Mouse (Mus musculus) limb, embryonic 12.5 days (tissue): ENCODE measurements around the gene Polr2l. TPM values are rescaled to one million over a fixed set of nuclear protein-coding genes. Genes with fewer than 3 reads are reported as not detected.

Experiments used
- ATAC-seq: fragments of 200-750 bp; cut with Nextera tagmentation; 2 replicates; pipeline ENCODE4 v1.8.0; 2017; ENCODE audit warnings: low read depth, moderate TSS enrichment; ENCODE audit not compliant: insufficient number of reproducible peaks, insufficient read depth, low FRiP score, low TSS enrichment
- H3K27ac ChIP-seq: fragments of 300-500 bp; sonication (generic); 2 replicates; pipeline ENCODE4 v1.5.1; 2016; ENCODE audit warnings: mild to moderate bottlenecking, moderate library complexity
- H3K27me3 ChIP-seq: fragments of 300-500 bp; sonication (generic); 2 replicates; pipeline ENCODE4 v1.6.1; 2016; ENCODE audit warnings: mild to moderate bottlenecking, moderate library complexity
- H3K36me3 ChIP-seq: fragments of 300-500 bp; sonication (generic); 2 replicates; pipeline ENCODE4 v1.6.1; 2016; ENCODE audit warnings: mild to moderate bottlenecking, moderate library complexity
- H3K4me1 ChIP-seq: fragments of 300-500 bp; sonication (generic); replicated peaks from 2 replicates; pipeline ENCODE4 v1.6.1; 2016
- H3K4me2 ChIP-seq: fragments of 300-500 bp; sonication (generic); 2 replicates; pipeline ENCODE4 v1.6.1; 2016; ENCODE audit warnings: mild to moderate bottlenecking, moderate library complexity
- H3K4me3 ChIP-seq: fragments of 300-500 bp; sonication (generic); replicated peaks from 2 replicates; pipeline ENCODE4 v1.5.1; 2016; ENCODE audit warnings: mild to moderate bottlenecking
- H3K9ac ChIP-seq: fragments of 300-500 bp; sonication (generic); replicated peaks from 2 replicates; pipeline ENCODE4 v1.6.1; 2016; ENCODE audit warnings: mild to moderate bottlenecking, moderate library complexity
- H3K9me3 ChIP-seq: fragments of 300-500 bp; sonication (generic); 2 replicates; pipeline ENCODE4 v1.6.1; 2016; ENCODE audit warnings: mild to moderate bottlenecking, moderate library complexity
- WGBS: fragments of 180-500 bp; shearing (Covaris S2); methylation state at CpG from one replicate; pipeline ENCODE4 v1.1.7; 2016; 5-methylcytosine and 5-hydroxymethylcytosine counted together
- polyA plus RNA-seq: library from polyadenylated mRNA; unstranded; fragments of >200 nt; fragmentation: Nextera tagmentation; extraction: Ambion mirVana; gene quantifications from 2 replicates; pipeline ENCODE4 v1.2.1, GENCODE M21; 2016

The Polr2l gene
- 65.7 and 67.3 TPM in 2 replicates for polyA plus RNA-seq

DNA sequence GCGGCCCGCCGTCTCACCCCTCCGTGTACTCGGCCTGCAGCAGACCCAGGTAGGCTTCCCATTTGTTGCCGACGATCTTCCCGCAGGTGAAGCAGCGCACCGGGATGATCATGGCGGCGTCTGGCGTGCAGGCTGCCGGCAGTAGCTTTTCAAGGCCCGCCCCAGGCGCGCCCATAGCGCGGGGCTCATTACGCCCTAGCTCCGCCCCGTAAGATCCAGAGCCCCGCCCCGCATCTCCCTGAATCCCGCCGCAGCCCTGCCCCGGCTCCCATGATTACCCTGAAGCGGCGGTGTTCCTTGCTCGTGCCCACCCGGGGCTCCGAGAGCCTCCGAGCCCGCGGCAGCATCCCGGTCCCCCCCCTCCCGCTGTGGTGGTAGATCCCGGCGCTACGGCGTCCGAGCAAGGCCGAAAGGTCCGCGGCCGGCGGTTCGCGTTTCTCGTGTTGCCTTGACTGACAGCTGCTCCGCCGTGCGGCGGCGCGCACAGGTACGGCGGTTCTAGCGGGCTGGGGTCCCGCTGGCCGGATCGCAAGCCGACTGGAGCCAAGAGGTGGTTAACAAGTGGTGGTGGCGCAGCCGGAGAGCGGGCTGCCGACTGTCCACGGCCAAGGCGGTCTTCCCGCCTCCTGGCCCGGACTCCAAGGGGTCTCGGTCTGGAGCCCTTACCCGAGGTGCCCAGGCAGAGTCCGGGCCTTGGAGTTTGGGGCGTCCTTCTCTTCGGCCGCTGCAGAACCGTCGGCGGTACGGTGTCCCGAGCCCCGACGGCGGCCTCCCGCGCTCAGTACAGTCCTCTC lies at the start of gene Polr2l, which contains the start of gene Tspan4:
Gene Polr2l, minus strand, starts transcription at position 122 of the 794 bp plus-strand sequence.
Gene Tspan4, plus strand, starts transcription at position 230 of the 794 bp plus-strand sequence.
- H3K4me1 ChIP-seq, result peaks cover 45% of the 10 kb centered on the region
- peak within 1 kb of the TSS; percentile 87 for H3K27ac ChIP-seq
- H3K4me2 ChIP-seq, result peak within 1 kb of the TSS; percentile 92
- no peaks in the 10 kb centered on the region for H3K9me3 ChIP-seq
- H3K4me3 ChIP-seq, result peak within 1 kb of the TSS; percentile 73
- peaks cover 25% of the 10 kb centered on the region for H3K36me3 ChIP-seq
- peak within 1 kb of the TSS; percentile 82 for H3K9ac ChIP-seq
- WGBS, result under 1% methylated on average over 87 of the region's 87 CpGs
- H3K27me3 ChIP-seq, result peaks cover 1% of the 10 kb centered on the region; the same call in 1 of the 2 replicates
- ATAC-seq, result peak; percentile 29; the same call in 1 of the 2 replicates

DNA sequence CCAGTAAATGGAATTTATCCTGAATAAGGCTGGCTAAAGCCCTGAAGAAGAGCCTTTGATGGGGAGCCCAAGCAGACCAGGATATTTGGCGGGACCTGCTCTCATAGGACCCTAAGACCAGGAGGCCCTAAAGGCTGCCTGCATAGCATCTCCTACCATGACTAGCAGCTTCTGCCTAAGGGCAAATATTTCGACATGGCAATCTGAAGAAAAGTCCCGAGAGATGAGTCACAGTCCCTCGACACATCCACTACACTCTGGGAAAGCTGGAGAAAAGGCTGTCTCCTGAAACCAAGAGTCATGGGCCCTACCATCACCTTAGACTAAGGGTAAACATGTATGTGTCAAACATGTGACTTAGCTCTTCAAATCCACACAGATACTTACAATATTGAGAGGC lies 49.3 kb upstream of the Polr2l start:
- 87% methylated on average over 4 of the region's 4 CpGs for WGBS
- Histone ChIP-seq H3K36me3 (peaks cover 54% of the 10 kb centered on the region), H3K9ac (no peak overlapping the region), H3K27me3 (no peaks in the 10 kb centered on the region), H3K4me2 (no peak overlapping the region), H3K9me3 (no peaks in the 10 kb centered on the region), H3K4me1 (no peaks in the 10 kb centered on the region), H3K4me3 (no peak overlapping the region), H3K27ac (no peak overlapping the region)
- ATAC-seq, result no peak

- 34% methylated on average over 4 of the region's 4 CpGs for WGBS
- H3K4me3 ChIP-seq, result no peak overlapping the region
- no peaks in the 10 kb centered on the region for H3K4me1 ChIP-seq
- no peak for ATAC-seq
- no peaks in the 10 kb centered on the region for H3K27me3 ChIP-seq
- H3K9ac ChIP-seq, result no peak overlapping the region
- H3K36me3 ChIP-seq, result peaks cover 51% of the 10 kb centered on the region
- H3K27ac ChIP-seq, result no peak overlapping the region
- no peak overlapping the region for H3K4me2 ChIP-seq
- H3K9me3 ChIP-seq, result no peaks in the 10 kb centered on the region
Measured at GRCm38 (mm10) chr7:141523007-141523406, 48.1 kb upstream of the Polr2l start.

DNA sequence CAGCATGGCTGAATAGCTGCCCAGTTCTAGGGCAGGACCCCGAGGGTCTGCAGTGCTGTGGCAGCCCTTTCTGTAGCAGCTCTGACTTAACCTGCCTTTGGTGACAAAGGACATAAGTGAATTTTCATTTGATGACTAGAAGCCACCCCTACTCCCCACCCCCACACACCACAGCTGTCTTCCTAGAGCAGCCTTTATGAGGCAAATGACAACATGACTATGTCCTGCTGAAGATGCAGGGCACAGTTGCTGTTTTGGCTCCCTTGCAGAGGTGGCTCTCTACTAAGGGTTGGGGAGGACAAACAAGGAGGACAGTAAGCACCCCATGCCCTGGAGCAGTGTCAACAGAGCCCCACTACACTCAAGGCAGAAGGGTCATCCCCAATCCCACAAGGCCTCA lies 44.9 kb upstream of the Polr2l start:
- H3K27me3 ChIP-seq, result no peaks in the 10 kb centered on the region
- no peaks in the 10 kb centered on the region for H3K9me3 ChIP-seq
- H3K4me3 ChIP-seq, result no peak overlapping the region
- 69% methylated on average over 1 of the region's 1 CpGs for WGBS
- no peak overlapping the region for H3K4me2 ChIP-seq
- no peaks in the 10 kb centered on the region for H3K4me1 ChIP-seq
- no peak for ATAC-seq
- no peak overlapping the region for H3K27ac ChIP-seq
- peaks cover 56% of the 10 kb centered on the region for H3K36me3 ChIP-seq
- H3K9ac ChIP-seq, result no peak overlapping the region

DNA sequence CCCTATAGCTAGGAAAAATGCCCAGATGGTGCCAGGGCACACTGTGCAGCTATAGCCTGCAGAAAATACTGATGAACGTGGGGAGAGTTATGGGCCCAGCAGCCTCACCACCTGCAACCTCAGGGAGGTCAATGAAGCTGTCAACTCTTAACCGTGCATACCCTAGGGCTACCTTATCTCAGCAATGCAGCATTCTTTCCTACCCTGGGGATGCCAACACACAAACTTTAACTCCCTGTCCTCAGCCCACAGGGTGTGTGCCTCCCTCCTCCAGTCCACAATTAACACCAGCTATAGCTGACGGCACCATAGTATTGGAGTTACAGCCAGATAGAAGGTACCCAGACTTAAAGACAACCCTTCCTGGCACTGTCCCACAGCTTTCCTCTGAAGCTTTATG lies 44.0 kb upstream of the Polr2l start:
- H3K4me2 ChIP-seq, result no peak overlapping the region
- no peak overlapping the region for H3K4me3 ChIP-seq
- peaks cover 59% of the 10 kb centered on the region for H3K36me3 ChIP-seq
- 83% methylated on average over 3 of the region's 3 CpGs for WGBS
- no peaks in the 10 kb centered on the region for H3K27me3 ChIP-seq
- ATAC-seq, result no peak
- H3K9ac ChIP-seq, result no peak overlapping the region
- H3K4me1 ChIP-seq, result no peaks in the 10 kb centered on the region
- H3K27ac ChIP-seq, result no peak overlapping the region
- no peaks in the 10 kb centered on the region for H3K9me3 ChIP-seq

DNA sequence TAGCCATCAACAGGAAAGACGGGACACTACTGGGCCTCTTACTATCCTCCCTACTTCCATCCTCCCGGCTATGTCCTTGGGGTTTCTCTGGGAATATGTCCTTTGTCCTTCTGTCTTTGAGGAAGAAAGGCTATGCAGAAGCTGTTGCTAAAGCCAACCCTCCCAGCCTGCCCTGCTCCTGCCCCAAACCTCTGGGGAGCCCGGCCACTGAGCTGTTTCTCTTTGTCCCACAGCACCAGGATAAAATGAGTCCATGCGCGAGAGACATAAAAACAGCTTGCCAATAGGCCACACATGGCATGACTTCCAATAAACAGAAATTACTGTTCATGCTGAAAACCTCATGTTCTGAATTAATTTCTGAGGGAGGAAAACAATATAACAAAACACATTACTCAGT lies 43.4 kb upstream of the Polr2l start:
- 82% methylated on average over 5 of the region's 5 CpGs for WGBS
- Histone ChIP-seq H3K27ac (no peak overlapping the region), H3K9ac (no peak overlapping the region), H3K36me3 (peaks cover 65% of the 10 kb centered on the region), H3K4me1 (no peaks in the 10 kb centered on the region), H3K4me3 (no peak overlapping the region), H3K27me3 (no peaks in the 10 kb centered on the region), H3K9me3 (no peaks in the 10 kb centered on the region), H3K4me2 (no peak overlapping the region)
- no peak for ATAC-seq

DNA sequence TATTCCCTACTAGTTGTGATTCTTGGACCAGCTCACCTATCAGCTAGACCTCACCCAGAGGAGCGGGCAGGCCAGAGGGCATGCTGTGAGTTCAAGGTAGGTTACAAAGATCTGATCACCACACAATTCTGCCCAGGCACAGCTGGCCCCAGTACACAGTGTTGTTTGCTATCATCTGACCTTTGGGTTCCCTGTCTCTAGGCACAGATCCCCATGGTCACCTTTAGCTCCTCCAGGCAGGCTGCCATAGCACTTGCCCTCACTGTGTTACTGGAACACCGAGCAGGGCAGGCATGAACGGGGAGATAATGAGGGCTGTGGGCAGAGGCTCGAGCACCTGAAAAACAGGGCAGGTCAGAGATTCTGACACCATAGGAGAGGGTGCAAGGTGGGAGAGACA lies 42.7 kb upstream of the Polr2l start:
- H3K9ac ChIP-seq, result no peak overlapping the region
- H3K4me2 ChIP-seq, result no peak overlapping the region
- no peaks in the 10 kb centered on the region for H3K4me1 ChIP-seq
- H3K36me3 ChIP-seq, result peaks cover 67% of the 10 kb centered on the region
- no peaks in the 10 kb centered on the region for H3K9me3 ChIP-seq
- 91% methylated on average over 4 of the region's 4 CpGs for WGBS
- H3K27me3 ChIP-seq, result no peaks in the 10 kb centered on the region
- no peak overlapping the region for H3K4me3 ChIP-seq
- H3K27ac ChIP-seq, result no peak overlapping the region
- ATAC-seq, result no peak

DNA sequence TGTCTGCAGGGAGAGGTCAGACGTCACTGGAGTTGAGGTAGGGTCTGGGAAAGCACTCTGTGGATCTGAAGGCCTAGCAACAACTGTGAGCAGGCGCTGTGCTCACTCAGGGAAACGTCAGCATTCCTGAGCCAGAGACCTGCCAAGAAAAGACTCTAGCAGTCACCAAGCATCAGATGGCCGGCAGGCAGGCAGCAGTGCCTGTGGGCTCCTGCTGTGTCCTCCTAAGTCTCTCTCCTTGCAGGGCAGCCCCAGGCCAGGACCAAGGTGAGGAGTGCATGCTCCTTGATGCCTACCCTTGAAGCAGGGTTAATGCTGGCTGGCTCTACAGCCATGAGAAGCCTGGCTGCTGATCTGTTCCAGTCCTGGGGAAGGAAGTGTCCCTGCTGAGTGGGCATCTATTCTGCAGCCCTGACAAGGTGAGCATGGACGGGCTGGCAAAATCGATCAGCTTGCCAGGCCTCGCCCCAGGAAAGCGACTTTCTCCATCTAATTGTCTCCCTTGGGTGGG lies 35.8 kb upstream of the Polr2l start:
- H3K9me3 ChIP-seq, result no peaks in the 10 kb centered on the region
- 66% methylated on average over 8 of the region's 8 CpGs for WGBS
- no peaks in the 10 kb centered on the region for H3K4me1 ChIP-seq
- no peak for ATAC-seq
- H3K27ac ChIP-seq, result no peak overlapping the region
- H3K4me3 ChIP-seq, result no peak overlapping the region
- no peaks in the 10 kb centered on the region for H3K27me3 ChIP-seq
- H3K36me3 ChIP-seq, result peaks cover 32% of the 10 kb centered on the region
- H3K9ac ChIP-seq, result no peak overlapping the region
- no peak overlapping the region for H3K4me2 ChIP-seq

- Histone ChIP-seq H3K9me3 (no peaks in the 10 kb centered on the region), H3K9ac (no peak overlapping the region), H3K27me3 (no peaks in the 10 kb centered on the region), H3K4me3 (no peak overlapping the region), H3K4me1 (no peaks in the 10 kb centered on the region), H3K4me2 (no peak overlapping the region), H3K27ac (no peak overlapping the region), H3K36me3 (peaks cover 27% of the 10 kb centered on the region)
- ATAC-seq, result no peak
- 90% methylated on average over 5 of the region's 5 CpGs for WGBS
Measured at GRCm38 (mm10) chr7:141510196-141510595, 35.3 kb upstream of the Polr2l start.

- no peak overlapping the region for H3K4me2 ChIP-seq
- H3K4me1 ChIP-seq, result no peaks in the 10 kb centered on the region
- H3K27ac ChIP-seq, result peak overlapping the region; percentile 62
- no peak for ATAC-seq
- no peaks in the 10 kb centered on the region for H3K27me3 ChIP-seq
- no peaks in the 10 kb centered on the region for H3K9me3 ChIP-seq
- no peak overlapping the region for H3K4me3 ChIP-seq
- 0 out of 2 replicates have a peak overlapping the region, but pooled peaks have one; percentile 13 for H3K9ac ChIP-seq
- peaks cover 13% of the 10 kb centered on the region for H3K36me3 ChIP-seq
Measured at GRCm38 (mm10) chr7:141508160-141508559, 33.2 kb upstream of the Polr2l start.

DNA sequence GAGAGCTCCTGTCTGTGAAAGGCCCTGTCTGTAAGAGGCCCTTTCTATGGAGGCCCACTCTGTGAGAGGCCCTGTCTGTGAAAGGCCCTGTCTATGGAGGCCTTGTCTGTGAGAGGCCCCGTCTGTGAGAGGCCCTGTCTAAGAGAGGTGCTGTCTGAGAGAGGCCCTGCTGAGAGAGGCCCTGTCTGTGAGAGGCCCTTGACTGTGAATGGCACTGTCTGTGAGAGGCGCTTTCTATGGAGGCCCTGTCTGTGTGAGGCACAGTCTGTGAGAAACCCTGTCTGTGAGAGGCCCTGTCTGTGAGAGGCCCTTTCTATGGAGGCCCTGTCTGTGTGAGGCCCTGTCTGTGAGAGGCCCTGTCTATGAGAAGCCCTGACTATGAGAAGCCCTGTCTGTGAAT lies 31.3 kb upstream of the Polr2l start:
- Histone ChIP-seq H3K9ac (no peak overlapping the region), H3K9me3 (no peaks in the 10 kb centered on the region), H3K4me2 (no peak overlapping the region), H3K4me1 (no peaks in the 10 kb centered on the region), H3K27me3 (no peaks in the 10 kb centered on the region), H3K36me3 (peaks cover 12% of the 10 kb centered on the region), H3K4me3 (no peak overlapping the region), H3K27ac (no peak overlapping the region)
- no peak for ATAC-seq
- 83% methylated on average over 2 of the region's 2 CpGs for WGBS

GRCm38 (mm10) chr7:141502556-141502905 lies 27.6 kb upstream of the Polr2l start:
- no peaks in the 10 kb centered on the region for H3K27me3 ChIP-seq
- no peak overlapping the region for H3K4me2 ChIP-seq
- ATAC-seq, result no peak
- no peaks in the 10 kb centered on the region for H3K4me1 ChIP-seq
- H3K27ac ChIP-seq, result no peak overlapping the region
- no peaks in the 10 kb centered on the region for H3K9me3 ChIP-seq
- 86% methylated on average over 5 of the region's 5 CpGs for WGBS
- H3K36me3 ChIP-seq, result peaks cover 15% of the 10 kb centered on the region
- H3K9ac ChIP-seq, result no peak overlapping the region
- H3K4me3 ChIP-seq, result no peak overlapping the region
